Mouse (Mus musculus) lung, embryonic 14.5 days (tissue): ENCODE data around the gene Ctcf. TPM values are rescaled to one million over a fixed set of nuclear protein-coding genes. Genes with fewer than 3 reads are reported as not detected.

Source experiments
- ATAC-seq: fragments of 200-750 bp; cut with Nextera tagmentation; 2 replicates; pipeline ENCODE4 v1.8.0; 2017; ENCODE audit warnings: mild to moderate bottlenecking, moderate TSS enrichment, moderate library complexity; ENCODE audit not compliant: insufficient read depth
- DNase-seq: peaks from one replicate; pipeline ENCODE4 v3.0.0-alpha.2; 2015
- H3K27ac ChIP-seq: fragments of 300-500 bp; sonication (generic); 2 replicates; pipeline ENCODE4 v1.5.1; 2014; ENCODE audit warnings: low read depth, mild to moderate bottlenecking, moderate library complexity
- H3K27me3 ChIP-seq: fragments of 300-500 bp; sonication (generic); 2 replicates; pipeline ENCODE4 v1.6.1; 2014; ENCODE audit warnings: low read length, control low read depth; ENCODE audit not compliant: insufficient read depth
- H3K36me3 ChIP-seq: fragments of 300-500 bp; sonication (generic); 2 replicates; pipeline ENCODE4 v1.6.1; 2014; ENCODE audit warnings: control low read depth; ENCODE audit not compliant: insufficient read depth
- H3K4me1 ChIP-seq: fragments of 300-500 bp; sonication (generic); 2 replicates; pipeline ENCODE4 v1.6.1; 2014; ENCODE audit warnings: antibody characterized with exemption, control low read depth; ENCODE audit not compliant: insufficient read depth
- H3K4me2 ChIP-seq: fragments of 300-500 bp; sonication (generic); 2 replicates; pipeline ENCODE4 v1.6.1; 2014; ENCODE audit warnings: mild to moderate bottlenecking
- H3K4me3 ChIP-seq: fragments of 300-500 bp; sonication (generic); 2 replicates; pipeline ENCODE4 v1.5.1; 2014; ENCODE audit warnings: low read depth, low read length
- H3K9ac ChIP-seq: fragments of 300-500 bp; sonication (generic); 2 replicates; pipeline ENCODE4 v1.6.1; 2014
- H3K9me3 ChIP-seq: fragments of 300-500 bp; sonication (generic); 2 replicates; pipeline ENCODE4 v1.6.1; 2016; ENCODE audit warnings: low read depth, low read length, control low read depth
- CTCF ChIP-seq: IDR thresholded peaks from 2 replicates; pipeline ENCODE4 v1.5.1; 2016; ENCODE audit warnings: antibody characterized with exemption, low read depth
- WGBS: fragments of 180-500 bp; shearing (Covaris S2); extraction: QIAGEN DNeasy Blood & Tissue Kit; methylation state at CpG from one replicate; pipeline ENCODE4 v1.1.7; 2014; 5-methylcytosine and 5-hydroxymethylcytosine counted together
- polyA plus RNA-seq: library from polyadenylated mRNA; unstranded; fragments of >200 nt; fragmentation: Nextera tagmentation; extraction: Ambion mirVana; gene quantifications from 2 replicates; pipeline ENCODE4 v1.2.1, GENCODE M21; 2014

The Ctcf gene
- polyA plus RNA-seq, 1 experiment from 2014 or later = 129 TPM

DNA sequence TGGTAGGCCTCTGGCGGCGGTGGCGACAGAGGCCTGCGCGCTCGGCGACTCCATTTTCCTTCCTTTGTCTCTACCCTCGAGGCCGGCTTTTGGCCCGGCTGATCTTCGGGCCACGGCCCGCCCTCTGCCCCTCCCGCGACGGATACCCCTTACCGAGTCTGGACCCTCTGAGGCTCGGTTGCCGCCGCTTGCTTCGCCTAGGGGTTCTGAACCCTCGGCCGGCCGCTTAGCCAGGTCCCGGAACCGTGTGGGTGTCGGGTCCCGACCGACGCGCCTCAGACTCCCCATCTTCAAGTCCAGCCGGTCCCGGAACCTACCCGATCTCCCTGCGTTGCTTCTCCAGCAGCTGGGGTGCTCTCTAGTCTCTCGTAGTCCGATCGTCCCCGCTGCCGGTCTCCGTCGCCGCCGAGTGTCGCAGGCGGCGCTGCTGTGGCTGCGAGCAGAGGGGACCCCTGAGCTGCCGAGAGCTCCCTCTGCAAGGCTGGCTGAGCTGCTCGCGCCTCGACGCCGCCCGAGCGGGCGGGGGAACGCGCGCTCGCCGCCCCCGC is 669 bp downstream of the Ctcf start, which contains the start of gene Agrp:
Agrp (minus strand) TSS at position 431 of the 548 bp plus-strand sequence.
- H3K4me2 ChIP-seq = peak within 1 kb of the TSS; percentile 73
- peak within 1 kb of the TSS; percentile 100 for H3K27ac ChIP-seq
- peak within 1 kb of the TSS; percentile 99 for H3K9ac ChIP-seq
- peak; percentile 1; the same call in 1 of the 2 replicates for TF ChIP-seq CTCF
- DNase-seq = peak; percentile 68
- peak within 1 kb of the TSS; percentile 94 for H3K4me3 ChIP-seq
- WGBS = under 1% methylated on average over 63 of the region's 63 CpGs
- H3K27me3 ChIP-seq = no peaks in the 10 kb centered on the region
- no peaks in the 10 kb centered on the region for H3K9me3 ChIP-seq
- H3K36me3 ChIP-seq = peaks cover 6% of the 10 kb centered on the region; the same call in 1 of the 2 replicates
- H3K4me1 ChIP-seq = 0 out of 2 replicates have a peak, but pooled peaks cover 10% of the 10 kb centered on the region
- ATAC-seq = peak; percentile 33; the same call in 1 of the 2 replicates

DNA sequence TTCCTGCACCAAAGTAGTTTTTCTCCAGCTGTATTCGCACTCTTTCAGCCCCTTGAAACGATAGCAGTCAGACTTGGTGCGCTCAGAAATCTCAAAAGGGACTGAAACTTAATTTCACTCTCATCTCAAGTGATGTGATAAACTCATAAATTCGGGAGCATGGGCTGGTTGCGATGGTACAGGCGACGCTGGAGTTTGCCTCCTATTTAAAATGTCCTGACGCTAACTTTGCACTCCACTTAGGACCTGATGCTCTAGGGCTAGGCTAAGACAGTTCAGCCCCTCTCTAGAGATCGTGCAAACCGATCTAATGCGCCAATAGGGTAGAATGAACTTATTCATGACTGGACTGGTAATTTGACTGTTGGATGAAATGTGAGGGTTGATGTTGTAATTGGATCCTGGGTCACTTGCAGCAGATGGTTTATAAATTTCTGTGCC is 1.3 kb downstream of the Ctcf start:
- Histone ChIP-seq H3K9ac (peak overlapping the region; percentile 99), H3K36me3 (peaks cover 6% of the 10 kb centered on the region; the same call in 1 of the 2 replicates), H3K27me3 (no peaks in the 10 kb centered on the region), H3K27ac (peak overlapping the region; percentile 100), H3K9me3 (no peaks in the 10 kb centered on the region), H3K4me3 (peak overlapping the region; percentile 94), H3K4me1 (0 out of 2 replicates have a peak, but pooled peaks cover 10% of the 10 kb centered on the region), H3K4me2 (peak overlapping the region; percentile 73)
- ATAC-seq (no peak), DNase-seq (peak; percentile 71)
- WGBS = under 1% methylated on average over 11 of the region's 11 CpGs
- no peak for TF ChIP-seq CTCF

DNA sequence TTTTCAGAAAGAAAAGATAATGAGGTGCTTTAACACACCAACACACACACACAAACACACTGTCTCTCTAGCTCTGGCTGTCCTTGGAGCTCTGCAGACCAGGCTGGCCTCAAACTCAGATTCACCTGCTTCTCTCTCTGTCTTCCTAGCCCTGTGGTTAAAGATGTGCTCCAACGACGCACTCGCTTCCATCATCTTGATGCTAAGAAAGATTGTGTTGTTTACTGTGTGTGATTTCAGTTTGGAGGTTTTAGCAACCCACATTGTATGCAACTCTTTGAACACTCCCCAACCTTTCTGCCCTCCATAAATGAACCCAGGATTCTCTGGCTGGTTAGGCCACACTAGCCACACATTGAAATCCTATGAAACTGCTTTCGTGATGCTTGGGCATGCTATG is 2.1 kb downstream of the Ctcf start:
- WGBS = 79% methylated on average over 4 of the region's 4 CpGs
- H3K27me3 ChIP-seq = no peaks in the 10 kb centered on the region
- peaks cover 7% of the 10 kb centered on the region for H3K36me3 ChIP-seq
- H3K9ac ChIP-seq = peak overlapping the region; percentile 99
- DNase-seq = no peak
- TF ChIP-seq CTCF = no peak
- no peaks in the 10 kb centered on the region for H3K9me3 ChIP-seq
- H3K4me2 ChIP-seq = peak overlapping the region; percentile 73
- ATAC-seq = no peak
- 0 out of 2 replicates have a peak overlapping the region, but pooled peaks have one; percentile 100 for H3K27ac ChIP-seq
- peak overlapping the region; percentile 94 for H3K4me3 ChIP-seq
- 0 out of 2 replicates have a peak, but pooled peaks cover 10% of the 10 kb centered on the region for H3K4me1 ChIP-seq

GRCm38 (mm10) chr8:105639835-105640234 is 3.5 kb downstream of the Ctcf start:
- H3K27me3 ChIP-seq = no peaks in the 10 kb centered on the region
- no peak overlapping the region for H3K4me2 ChIP-seq
- ATAC-seq (no peak), DNase-seq (no peak)
- no peak overlapping the region for H3K27ac ChIP-seq
- 0 out of 2 replicates have a peak, but pooled peaks cover 10% of the 10 kb centered on the region for H3K4me1 ChIP-seq
- WGBS = 78% methylated on average over 1 of the region's 1 CpGs
- H3K36me3 ChIP-seq = peaks cover 18% of the 10 kb centered on the region
- H3K9ac ChIP-seq = no peak overlapping the region
- no peaks in the 10 kb centered on the region for H3K9me3 ChIP-seq
- H3K4me3 ChIP-seq = no peak overlapping the region
- TF ChIP-seq CTCF = no peak

DNA sequence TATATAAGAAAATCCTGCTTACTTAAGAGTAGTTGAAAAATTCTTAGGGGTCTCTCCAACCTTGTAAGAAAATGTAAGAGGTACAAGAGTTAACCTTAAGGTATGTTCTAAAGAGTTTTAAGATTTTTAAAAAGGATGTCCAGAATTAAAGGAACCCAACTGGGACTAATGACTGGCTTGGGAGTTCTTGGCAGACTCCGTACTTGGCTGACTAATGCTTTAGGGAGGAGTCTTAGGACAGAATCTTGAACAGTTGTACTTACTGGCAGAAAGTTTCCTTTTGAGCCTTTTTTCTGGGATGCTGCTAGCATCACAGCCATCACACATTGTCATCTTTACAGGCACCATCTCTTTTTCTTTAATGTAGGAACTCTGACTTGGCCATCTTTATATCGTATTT is 4.1 kb downstream of the Ctcf start:
- Histone ChIP-seq H3K9ac (no peak overlapping the region), H3K27me3 (no peaks in the 10 kb centered on the region), H3K36me3 (peaks cover 24% of the 10 kb centered on the region), H3K4me2 (no peak overlapping the region), H3K4me1 (0 out of 2 replicates have a peak, but pooled peaks cover 10% of the 10 kb centered on the region), H3K9me3 (no peaks in the 10 kb centered on the region), H3K4me3 (no peak overlapping the region), H3K27ac (no peak overlapping the region)
- TF ChIP-seq CTCF = no peak
- 64% methylated on average over 2 of the region's 2 CpGs for WGBS
- peak; percentile 72 for DNase-seq
- no peak for ATAC-seq

- no peaks in the 10 kb centered on the region for H3K4me1 ChIP-seq
- no peaks in the 10 kb centered on the region for H3K9me3 ChIP-seq
- DNase-seq (no peak), ATAC-seq (no peak)
- H3K9ac ChIP-seq = no peak overlapping the region
- H3K27me3 ChIP-seq = no peaks in the 10 kb centered on the region
- H3K4me2 ChIP-seq = no peak overlapping the region
- peaks cover 50% of the 10 kb centered on the region for H3K36me3 ChIP-seq
- no peak overlapping the region for H3K4me3 ChIP-seq
- TF ChIP-seq CTCF = no peak
- WGBS = 100% methylated on average over 1 of the region's 1 CpGs
- H3K27ac ChIP-seq = no peak overlapping the region
Measured at GRCm38 (mm10) chr8:105645205-105645604, 8.8 kb downstream of the Ctcf start.

- Histone ChIP-seq H3K27ac (no peak overlapping the region), H3K36me3 (peaks cover 63% of the 10 kb centered on the region)
- 97% methylated on average over 1 of the region's 1 CpGs for WGBS
Measured at GRCm38 (mm10) chr8:105648929-105649328, 12.6 kb downstream of the Ctcf start.

More at GRCm38 (mm10) chr8:105648929-105649328, 12.6 kb downstream of the Ctcf start:
- Histone ChIP-seq H3K9ac (no peak overlapping the region), H3K4me3 (no peak overlapping the region), H3K4me1 (no peaks in the 10 kb centered on the region), H3K4me2 (no peak overlapping the region), H3K27me3 (no peaks in the 10 kb centered on the region), H3K9me3 (no peaks in the 10 kb centered on the region)
- DNase-seq = no peak
- TF ChIP-seq CTCF = no peak
- ATAC-seq = no peak
